Mouse (Mus musculus): ENCODE data around the gene Cirbp.

DNA sequence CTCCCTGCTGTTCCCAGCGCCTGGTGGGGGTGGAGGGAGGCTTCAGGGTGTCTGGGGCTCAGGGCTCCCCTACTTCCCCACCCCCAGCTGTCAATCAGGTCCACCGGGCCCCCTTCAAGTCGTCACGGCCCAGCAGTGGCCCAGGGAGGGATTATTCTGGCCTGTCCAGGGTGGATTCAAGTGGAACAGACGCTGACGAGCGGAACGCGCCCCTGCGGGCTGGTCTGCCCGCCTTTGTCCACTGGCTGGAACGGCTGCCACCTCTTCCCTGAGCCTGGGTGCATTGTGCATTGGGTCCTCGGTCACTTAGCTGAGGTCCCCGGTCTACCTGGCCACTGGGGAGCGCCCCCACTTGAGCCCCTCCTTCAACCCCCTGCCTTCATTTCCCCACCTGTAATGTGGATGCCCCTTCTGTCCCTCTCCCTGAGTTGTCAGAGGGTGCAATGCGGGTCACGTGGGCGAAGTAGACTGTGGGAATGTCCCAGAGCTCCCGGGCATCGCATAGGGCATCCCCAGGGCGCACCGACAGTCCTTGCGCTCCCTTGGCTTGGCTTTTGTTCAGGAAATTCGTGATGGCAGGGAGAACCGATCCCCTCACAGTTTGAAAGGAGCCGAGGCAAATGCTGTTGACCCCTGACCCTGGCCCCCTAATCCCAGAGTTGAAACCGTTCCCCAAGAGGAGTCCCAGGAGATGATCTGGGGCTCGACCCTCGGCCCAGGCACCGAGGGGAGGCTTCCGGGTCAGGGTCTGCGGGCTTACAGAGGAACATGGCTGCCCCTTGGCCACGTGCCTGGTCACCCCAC is 31.2 kb downstream of the Cirbp start:
- TF ChIP-seq POLR2A (IDR thresholded peaks at IDR 0.05; ENCODE audit: extremely low read depth, insufficient read depth, low read length) (no peak), CTCF (IDR thresholded peaks at IDR 0.05; ENCODE audit: extremely low read depth, insufficient read depth, low read length) (no peak)
